Mouse (Mus musculus) MEL (cell line): ENCODE data around the gene Iqca. TPM values are rescaled to one million over a fixed set of nuclear protein-coding genes. Genes with fewer than 3 reads are reported as not detected.

Experiments
- DNase-seq: peaks from one replicate; pipeline ENCODE4 v3.0.0; 2011; ENCODE audit warnings: low read depth, low spot score
- H3K27ac ChIP-seq: 2 replicates; pipeline ENCODE4 v1.5.1; 2012; ENCODE audit warnings: low read depth, mild to moderate bottlenecking, control low read depth, low read length, moderate library complexity; ENCODE audit not compliant: control insufficient read depth
- H3K27me3 ChIP-seq, 2 experiments: fragments of 150-350 bp in 1 of 2; sonication (generic) in 1 of 2; 2 replicates each; pipeline ENCODE4 v1.6.1; 2012; ENCODE audit warnings: low read length in 2 of 2, mild to moderate bottlenecking in 2 of 2, improper control_type of control experiment in 1 of 2, moderate library complexity in 1 of 2; ENCODE audit not compliant: insufficient read depth in 2 of 2, control insufficient read depth in 1 of 2
- H3K36me3 ChIP-seq, 2 experiments: 2 replicates each; pipeline ENCODE4 v1.6.1; 2012 to 2014; ENCODE audit warnings: low read length in 2 of 2, improper control_type of control experiment in 1 of 2, inconsistent platforms in 1 of 2, mild to moderate bottlenecking in 1 of 2; ENCODE audit not compliant: insufficient read depth in 2 of 2, control insufficient read depth in 1 of 2
- H3K4me1 ChIP-seq, 2 experiments: fragments of 150-350 bp in 1 of 2; sonication (generic) in 1 of 2; 2 replicates each; pipeline ENCODE4 v1.6.1; 2012; ENCODE audit warnings: low read length in 2 of 2, improper control_type of control experiment in 1 of 2, mild to moderate bottlenecking in 1 of 2; ENCODE audit not compliant: insufficient read depth in 2 of 2, control insufficient read depth in 1 of 2
- H3K4me3 ChIP-seq, 2 experiments: fragments of 150-350 bp in 1 of 2; sonication (generic) in 1 of 2; 2 replicates each; pipeline ENCODE4 v1.5.1; 2012; ENCODE audit warnings: low read depth in 2 of 2, low read length in 2 of 2, mild to moderate bottlenecking in 2 of 2, moderate library complexity in 2 of 2, control low read depth in 1 of 2, improper control_type of control experiment in 1 of 2; ENCODE audit not compliant: control insufficient read depth in 1 of 2, insufficient read depth in 1 of 2
- H3K79me2 ChIP-seq: 2 replicates; pipeline ENCODE4 v1.6.1; 2012; ENCODE audit warnings: mild to moderate bottlenecking, low read length, moderate library complexity; ENCODE audit not compliant: control insufficient read depth, poor library complexity, insufficient read depth
- H3K9ac ChIP-seq: 2 replicates; pipeline ENCODE4 v1.6.1; 2012; ENCODE audit warnings: low read depth, mild to moderate bottlenecking, control low read depth, low read length, moderate library complexity; ENCODE audit not compliant: control insufficient read depth, poor library complexity, severe bottlenecking
- H3K9me3 ChIP-seq: fragments of 150-350 bp; sonication (generic); replicated peaks from 2 replicates; pipeline ENCODE4 v1.6.1; 2012; ENCODE audit warnings: mild to moderate bottlenecking, low read length, improper control_type of control experiment, moderate library complexity; ENCODE audit not compliant: insufficient read depth
- BHLHE40 ChIP-seq: IDR thresholded peaks from 2 replicates; pipeline ENCODE4 v1.6.1; 2012; ENCODE audit warnings: low read depth, mild to moderate bottlenecking, inconsistent platforms, low read length, improper control_type of control experiment, borderline replicate concordance
- CHD1 ChIP-seq: IDR thresholded peaks from 2 replicates; pipeline ENCODE4 v1.6.1; 2012; ENCODE audit warnings: low read depth, mild to moderate bottlenecking, inconsistent platforms, low read length, improper control_type of control experiment
- ELF1 ChIP-seq: IDR thresholded peaks from 2 replicates; pipeline ENCODE4 v1.6.1; 2014; ENCODE audit warnings: low read depth, mild to moderate bottlenecking, inconsistent platforms, low read length, improper control_type of control experiment, moderate library complexity
- EP300 ChIP-seq, 2 experiments: IDR thresholded peaks; 2 replicates each; pipeline ENCODE4 v1.6.1; 2011; ENCODE audit warnings: improper control_type of control experiment in 2 of 2, low read length in 2 of 2, low read depth in 1 of 2, mild to moderate bottlenecking in 1 of 2
- ETS1 ChIP-seq: IDR thresholded peaks from 2 replicates; pipeline ENCODE4 v1.6.1; 2012; ENCODE audit warnings: low read depth, mild to moderate bottlenecking, inconsistent platforms, low read length, improper control_type of control experiment, moderate library complexity
- GABPA ChIP-seq: IDR thresholded peaks from 2 replicates; pipeline ENCODE4 v1.6.1; 2012; ENCODE audit warnings: low read depth, mild to moderate bottlenecking, inconsistent platforms, low read length, improper control_type of control experiment, moderate library complexity
- MAFK ChIP-seq: IDR thresholded peaks from 2 replicates; pipeline ENCODE4 v1.6.1; 2011; ENCODE audit warnings: low read depth, mild to moderate bottlenecking, low read length, improper control_type of control experiment, borderline replicate concordance
- MXI1 ChIP-seq: IDR thresholded peaks from 2 replicates; pipeline ENCODE4 v1.6.1; 2011; ENCODE audit warnings: mild to moderate bottlenecking, low read depth, low read length, improper control_type of control experiment
- MYB ChIP-seq: IDR thresholded peaks from 2 replicates; pipeline ENCODE4 v1.6.1; 2011; ENCODE audit warnings: mild to moderate bottlenecking, low read depth, low read length, improper control_type of control experiment
- POLR2A ChIP-seq, 2 experiments: IDR thresholded peaks; 2 replicates each; pipeline ENCODE4 v1.6.1; 2011 to 2012; ENCODE audit warnings: low read length in 2 of 2, mild to moderate bottlenecking in 2 of 2, control low read depth in 1 of 2, improper control_type of control experiment in 1 of 2, low read depth in 1 of 2, moderate library complexity in 1 of 2; ENCODE audit not compliant: control insufficient read depth in 1 of 2, insufficient read depth in 1 of 2, poor library complexity in 1 of 2
- POLR2AphosphoS2 ChIP-seq: IDR thresholded peaks from 2 replicates; pipeline ENCODE4 v1.6.1; 2011; ENCODE audit warnings: low read length, improper control_type of control experiment
- SIN3A ChIP-seq: IDR thresholded peaks from 2 replicates; pipeline ENCODE4 v1.6.1; 2012; ENCODE audit warnings: low read length, improper control_type of control experiment, inconsistent platforms
- UBTF ChIP-seq: IDR thresholded peaks from 2 replicates; pipeline ENCODE4 v1.6.1; 2012; ENCODE audit warnings: low read depth, mild to moderate bottlenecking, inconsistent platforms, low read length, improper control_type of control experiment, moderate library complexity, borderline replicate concordance; ENCODE audit not compliant: insufficient read depth
- USF1 ChIP-seq: IDR thresholded peaks from 2 replicates; pipeline ENCODE4 v1.6.1; 2014; ENCODE audit warnings: low read depth, mild to moderate bottlenecking, inconsistent platforms, low read length, improper control_type of control experiment, moderate library complexity
- ZC3H11A ChIP-seq: IDR thresholded peaks from 2 replicates; pipeline ENCODE4 v1.6.1; 2012; ENCODE audit warnings: low read depth, mild to moderate bottlenecking, inconsistent platforms, low read length, improper control_type of control experiment
- ZKSCAN1 ChIP-seq: IDR thresholded peaks from 2 replicates; pipeline ENCODE4 v1.6.1; 2012; ENCODE audit warnings: low read depth, mild to moderate bottlenecking, inconsistent platforms, low read length, improper control_type of control experiment, moderate library complexity
- polyA plus RNA-seq, 2 experiments: library from polyadenylated mRNA; stranded (reverse) in 1 of 2; unstranded in 1 of 2; fragments of >175 nt in 1 of 2; fragments of >200 nt in 1 of 2; gene quantifications; 2 replicates each; pipeline versions ENCODE4 v1.2.1 to v1.2.4; 2012; ENCODE audit warnings: low replicate concordance in 2 of 2, low read depth in 1 of 2; ENCODE audit not compliant: insufficient read length in 2 of 2, insufficient read depth in 1 of 2, missing spikeins in 1 of 2
- total RNA-seq: library from RNA; depleted of rRNA; stranded (reverse); fragments of 300-350 nt; gene quantifications from 2 replicates; pipeline ENCODE4 v1.2.3, GENCODE M21; 2012

The Iqca gene
- total and polyA plus RNA-seq, 3 experiments = 0.39 TPM; not detected in 2

DNA sequence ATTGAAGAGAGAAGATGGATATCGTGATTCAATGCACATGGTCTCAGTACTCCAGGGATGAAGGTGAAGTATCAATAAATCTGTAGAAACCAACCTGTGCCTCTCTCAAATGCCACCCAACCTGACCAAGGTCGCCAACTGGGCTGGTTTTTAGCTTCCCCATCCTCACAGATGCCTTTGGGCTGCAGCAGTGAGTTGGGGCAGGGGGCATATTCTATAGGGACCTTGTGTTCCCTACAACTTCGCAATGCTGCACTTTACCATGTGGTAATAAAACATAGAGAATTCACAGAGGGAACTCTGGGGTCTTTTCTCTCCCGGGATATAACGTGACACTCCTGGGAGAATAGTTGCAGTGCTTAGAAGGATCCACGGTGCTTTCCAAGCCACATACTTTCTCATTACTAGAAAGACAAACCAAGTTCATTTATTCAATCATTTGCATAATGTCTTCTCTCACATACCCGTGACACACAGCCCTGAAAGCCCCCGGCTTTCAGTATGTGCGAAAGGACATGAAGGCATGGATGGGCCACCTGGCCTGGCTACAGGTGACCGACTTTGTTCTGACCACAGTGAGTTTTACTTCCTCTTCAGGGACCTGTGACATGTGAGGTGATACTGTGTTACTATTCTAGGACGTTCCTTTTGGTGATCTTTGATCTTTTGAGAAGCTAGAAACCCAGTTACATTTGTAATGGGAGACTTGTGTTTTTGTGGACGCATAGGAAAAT lies 27.9 kb upstream of the Iqca start:
- Histone ChIP-seq H3K4me3 (no peak overlapping the region), H3K79me2 (no peaks in the 10 kb centered on the region), H3K9me3 (no peaks in the 10 kb centered on the region), H3K27me3 (no peaks in the 10 kb centered on the region), H3K4me1 (no peaks in the 10 kb centered on the region), H3K27ac (no peak overlapping the region), H3K36me3 (no peaks in the 10 kb centered on the region), H3K9ac (no peak overlapping the region)
- DNase-seq = no peak
- TF ChIP-seq BHLHE40 = no peak
- no peak for TF ChIP-seq ELF1
- no peak for TF ChIP-seq SIN3A
- no peak for TF ChIP-seq EP300 (IDR thresholded peaks at IDR 0.05; ENCODE audit: low read depth in 1 of 2, low read length in 2 of 2)
- no peak for TF ChIP-seq MYB
- no peak for TF ChIP-seq ZC3H11A
- TF ChIP-seq GABPA = no peak
- no peak for TF ChIP-seq ZKSCAN1
- no peak for TF ChIP-seq POLR2AphosphoS2
- no peak for TF ChIP-seq CHD1
- no peak for TF ChIP-seq USF1

DNA sequence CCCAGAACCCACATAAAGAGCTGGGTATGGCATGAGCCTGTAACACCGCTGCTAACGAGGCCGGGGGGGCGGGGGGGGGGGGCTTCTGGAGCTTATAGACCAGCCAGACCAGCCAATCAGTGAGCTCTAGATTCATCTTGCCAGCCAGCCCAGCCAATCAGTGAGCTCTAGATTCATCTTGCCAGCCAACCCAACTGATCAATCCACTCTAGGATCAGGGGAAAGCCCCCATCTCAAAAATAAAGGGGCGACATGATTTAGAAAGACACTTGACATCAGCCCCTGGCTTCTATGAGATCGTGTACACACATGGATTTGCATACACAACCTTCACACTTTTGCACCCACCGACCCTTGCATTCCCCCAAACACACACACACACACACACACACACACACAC lies 27.3 kb upstream of the Iqca start:
- Histone ChIP-seq H3K36me3 (no peaks in the 10 kb centered on the region), H3K27me3 (no peaks in the 10 kb centered on the region), H3K9me3 (no peaks in the 10 kb centered on the region), H3K4me3 (no peak overlapping the region), H3K27ac (no peak overlapping the region), H3K9ac (no peak overlapping the region), H3K79me2 (no peaks in the 10 kb centered on the region), H3K4me1 (no peaks in the 10 kb centered on the region)
- DNase-seq = no peak
- TF ChIP-seq UBTF (no peak), ETS1 (no peak), CHD1 (no peak), MAFK (no peak), MYB (no peak), POLR2A (IDR thresholded peaks at IDR 0.05; ENCODE audit: control insufficient read depth in 1 of 2, insufficient read depth in 1 of 2, low read depth in 1 of 2, low read length in 2 of 2, poor library complexity in 1 of 2) (no peak), MXI1 (no peak)
- TF ChIP-seq, all 39 proteins: peak for 0
